Mouse (Mus musculus) right cerebral cortex, postnatal 36 days (tissue): ENCODE measurements around the gene Elovl6.
A peak's percentile ranks its signal among the peaks of the same experiment; 100 is the strongest.

Experiments used
- DNase-seq, 2 experiments: peaks; one replicate each; pipeline ENCODE4 v3.0.0; 2022; ENCODE audit warnings: low spot score in 2 of 2, mixed read lengths in 1 of 2

Gene Elovl6

GRCm38 (mm10) chr3:129611626-129612025, 79.5 kb downstream of the Elovl6 start:
- DNase-seq: no peak

- peak in 1 of 2 experiments; percentile 14 for DNase-seq
These were observed 80.3 kb downstream of the Elovl6 start for GRCm38 (mm10) chr3:129612311-129613097.

- no peak for DNase-seq
These were observed 81.6 kb downstream of the Elovl6 start for GRCm38 (mm10) chr3:129613756-129614155.

DNA sequence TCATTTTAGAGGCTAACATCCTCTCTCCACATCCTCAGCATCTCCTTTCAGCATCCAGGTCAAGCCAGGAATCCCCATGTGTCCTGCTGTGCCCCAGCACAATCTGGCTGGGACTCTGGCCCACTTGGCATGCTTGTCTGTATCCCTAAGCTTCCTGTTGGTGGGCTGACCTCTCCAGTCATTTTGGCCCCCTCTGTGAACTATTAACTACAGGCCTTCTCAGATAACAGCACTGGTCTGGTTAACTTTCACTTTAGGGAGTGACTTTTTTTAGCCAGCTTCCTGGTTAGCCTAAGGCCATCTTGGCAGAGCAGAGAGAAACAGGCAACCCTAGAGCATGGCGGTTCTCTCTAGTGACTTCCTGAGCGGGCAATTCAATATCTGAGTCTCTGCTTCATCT, 82.1 kb downstream of the Elovl6 start:
- DNase-seq: no peak

- no peak for DNase-seq
These were observed 85.3 kb downstream of the Elovl6 start for GRCm38 (mm10) chr3:129617450-129617849.

DNA sequence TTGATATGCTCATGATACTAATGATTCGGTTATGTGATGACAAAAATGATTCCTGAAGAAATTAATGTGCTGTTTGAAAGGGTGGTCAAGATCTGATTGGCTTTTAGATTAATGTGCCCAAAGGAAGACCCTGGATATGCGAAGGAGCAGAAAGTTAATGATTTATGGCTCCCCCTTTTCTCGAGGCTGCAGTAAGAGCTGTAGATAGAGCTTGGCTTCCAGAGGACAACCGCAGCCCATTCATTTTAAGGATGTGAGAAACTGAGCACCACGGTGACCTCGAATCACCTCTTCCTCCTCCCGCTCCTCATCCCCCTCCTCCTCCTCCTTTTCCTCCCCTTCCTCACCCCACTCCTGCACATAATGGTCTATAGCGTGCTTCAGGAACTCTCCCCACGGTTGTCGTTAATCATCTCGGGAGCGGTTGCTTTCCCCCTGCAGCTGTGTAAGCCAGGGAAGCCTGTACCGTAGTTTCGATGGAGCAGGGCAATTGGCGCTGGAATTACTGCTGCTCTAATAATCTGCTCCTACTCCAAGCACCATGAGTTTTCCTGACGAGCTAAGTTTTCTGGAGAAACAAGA, 87.1 kb downstream of the Elovl6 start:
- no peak for DNase-seq

DNA sequence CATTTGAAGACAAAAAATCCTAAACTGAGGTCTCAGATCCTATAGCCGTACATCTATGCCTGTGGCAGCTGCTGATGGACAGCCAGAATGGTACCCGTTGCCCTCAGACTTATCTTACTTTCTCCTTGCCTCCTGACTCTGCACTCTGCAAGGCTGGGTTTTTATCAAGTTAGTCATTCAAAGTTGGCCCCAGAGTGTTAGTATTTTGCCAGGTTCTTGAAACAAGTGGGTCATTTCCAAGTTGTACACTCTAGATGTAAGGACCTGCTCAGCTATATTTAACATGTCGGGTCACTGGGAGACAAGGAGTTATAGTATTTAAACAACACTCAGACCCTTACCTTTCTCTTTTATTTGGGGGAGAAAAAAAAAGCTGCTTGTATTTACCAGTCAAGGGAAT, 88.6 kb downstream of the Elovl6 start:
- DNase-seq: no peak

DNA sequence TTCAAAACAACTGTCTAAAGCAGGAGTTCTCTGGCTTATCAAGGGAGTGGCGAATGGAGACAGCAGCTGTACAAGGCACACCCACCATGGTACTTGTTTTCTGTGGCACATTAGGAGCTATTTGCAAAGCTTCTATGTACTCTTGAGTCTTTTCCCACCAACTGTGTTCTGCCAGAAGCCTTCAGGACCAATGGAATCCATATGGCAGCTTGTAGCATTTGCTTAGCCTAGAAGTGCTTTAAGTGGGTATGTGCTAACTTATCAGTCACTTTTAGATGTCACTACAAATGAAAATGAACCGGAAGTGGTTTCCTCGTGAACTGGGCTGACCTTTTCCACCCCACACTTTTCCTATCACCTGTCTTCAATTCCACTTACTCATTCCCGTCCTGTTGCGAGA, 89.1 kb downstream of the Elovl6 start:
- no peak for DNase-seq

DNA sequence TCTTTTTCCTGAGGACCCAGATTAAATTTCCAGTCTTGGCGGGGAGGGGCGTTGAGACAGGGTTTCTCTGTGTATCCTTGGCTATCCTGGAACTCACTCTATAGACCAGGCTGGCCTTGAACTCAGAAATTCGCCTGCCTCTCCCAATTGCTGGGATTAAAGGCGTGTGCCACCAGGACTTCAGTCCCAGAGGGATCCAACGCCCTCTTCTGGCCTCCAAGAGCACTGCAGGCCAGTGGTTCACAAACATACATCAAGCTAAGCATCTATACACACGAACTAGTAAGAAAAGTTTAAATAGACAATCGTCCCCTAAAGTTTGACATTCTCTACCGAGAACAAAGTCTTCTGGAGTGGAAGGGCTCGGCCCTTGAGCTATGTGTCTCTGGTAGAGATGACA, 90.0 kb downstream of the Elovl6 start:
- DNase-seq: no peak

GRCm38 (mm10) chr3:129622705-129623104, 90.5 kb downstream of the Elovl6 start:
- DNase-seq: no peak

DNA sequence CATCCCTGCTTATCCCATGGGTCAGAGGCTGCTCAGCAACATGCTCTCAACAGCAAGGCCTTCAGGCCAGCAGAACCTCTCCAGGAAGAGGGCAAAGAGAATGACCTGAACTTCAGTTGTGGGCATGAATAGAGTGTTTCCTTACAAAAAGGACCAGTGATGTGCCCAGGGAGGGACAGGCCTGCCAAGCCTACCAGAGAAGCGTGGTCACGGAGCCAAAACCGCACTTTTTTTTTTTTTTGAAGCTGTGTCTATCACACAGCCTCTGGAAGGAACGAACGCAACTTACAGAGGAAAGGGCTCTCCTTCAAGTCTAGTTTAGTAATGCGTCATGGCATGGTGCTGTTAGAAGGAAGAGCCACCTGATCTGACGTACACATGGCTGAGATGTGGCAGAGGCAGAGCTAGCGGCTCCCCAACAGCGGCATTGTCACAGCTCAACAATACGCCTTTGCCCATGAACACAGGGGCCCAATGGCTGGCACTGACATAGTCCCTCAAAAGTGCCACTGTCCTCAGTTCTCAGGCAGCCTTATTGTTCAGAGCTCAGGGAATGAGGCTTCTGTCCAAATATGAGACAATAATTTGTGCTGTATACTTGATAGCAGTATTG, 92.1 kb downstream of the Elovl6 start:
- DNase-seq: no peak

DNA sequence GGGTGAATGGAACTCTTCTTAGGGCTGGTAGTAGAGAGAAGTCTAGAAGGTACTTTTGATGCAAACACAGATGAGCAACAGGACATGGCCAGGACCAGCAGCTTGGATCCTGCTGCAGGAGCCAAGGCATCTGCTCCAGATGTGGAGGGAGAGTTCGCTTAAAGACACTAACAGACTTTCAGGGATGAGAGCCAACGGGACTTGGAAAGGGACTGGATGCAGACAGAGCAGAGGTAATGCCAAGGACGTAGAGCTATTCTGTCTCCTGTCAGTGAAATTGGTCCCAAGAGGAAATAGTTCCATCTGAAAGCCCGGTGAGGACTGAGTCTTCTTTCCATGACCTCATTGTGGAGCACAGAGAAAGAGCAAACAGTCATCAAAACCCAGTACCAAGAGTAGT, 95.1 kb downstream of the Elovl6 start:
- no peak for DNase-seq

DNA sequence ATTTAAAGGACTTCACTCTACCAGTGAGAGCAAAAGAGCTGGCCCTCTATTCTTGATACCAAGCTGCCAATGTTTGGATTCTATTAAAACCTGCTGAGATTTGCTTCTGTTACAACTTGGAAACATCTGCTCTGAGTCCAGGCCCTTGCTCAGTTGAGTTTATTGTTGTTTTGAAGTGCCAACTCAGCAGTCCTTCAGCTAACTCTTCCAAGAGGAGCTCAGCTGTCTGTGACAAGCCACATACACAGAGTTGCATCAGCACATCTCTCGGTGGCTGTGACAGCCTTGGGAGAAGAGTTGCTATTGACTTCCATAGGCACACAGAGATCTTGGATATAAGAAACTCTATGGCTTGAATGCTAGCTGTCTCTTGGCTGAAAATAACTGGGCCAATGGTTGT, 98.9 kb downstream of the Elovl6 start:
- DNase-seq: no peak

DNA sequence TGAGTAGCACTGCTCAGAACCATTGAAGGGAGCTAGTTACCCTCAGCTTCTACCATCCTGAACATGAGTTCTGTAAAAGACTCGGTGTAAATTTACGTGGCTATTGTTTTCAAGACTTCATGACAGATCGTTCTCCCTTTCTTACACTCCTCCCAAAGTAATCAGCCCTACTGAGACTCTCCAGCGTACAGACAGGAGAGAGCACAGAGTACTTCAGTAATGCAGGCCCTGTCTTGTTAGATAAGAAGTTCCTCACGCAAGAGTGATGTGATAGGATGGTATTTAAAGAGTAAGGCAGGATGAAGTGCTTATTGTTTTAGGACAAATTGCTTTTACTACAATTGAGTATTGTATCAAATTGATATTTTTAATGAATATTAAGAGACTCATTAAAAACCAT, 99.7 kb downstream of the Elovl6 start:
- DNase-seq: no peak

DNA sequence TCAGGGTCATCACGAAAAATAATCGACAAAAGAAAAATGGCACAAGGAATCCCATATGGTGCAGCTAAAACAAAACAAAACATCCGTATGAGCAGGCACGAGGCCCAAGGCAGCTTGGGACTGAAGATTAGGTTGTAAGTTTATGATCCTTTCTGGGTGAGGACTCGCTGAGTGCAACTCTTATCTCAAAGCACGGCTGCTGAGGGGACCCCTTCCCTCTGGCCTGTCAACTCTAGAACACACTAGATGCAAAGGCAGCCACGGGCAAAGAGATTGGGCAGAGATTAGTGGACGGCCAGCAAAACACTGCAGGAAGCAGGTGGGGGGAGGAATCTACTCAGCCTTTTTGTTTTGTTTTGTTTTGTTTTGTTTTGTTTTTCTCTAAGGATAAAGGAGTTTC, 101.4 kb downstream of the Elovl6 start:
- DNase-seq: no peak

DNA sequence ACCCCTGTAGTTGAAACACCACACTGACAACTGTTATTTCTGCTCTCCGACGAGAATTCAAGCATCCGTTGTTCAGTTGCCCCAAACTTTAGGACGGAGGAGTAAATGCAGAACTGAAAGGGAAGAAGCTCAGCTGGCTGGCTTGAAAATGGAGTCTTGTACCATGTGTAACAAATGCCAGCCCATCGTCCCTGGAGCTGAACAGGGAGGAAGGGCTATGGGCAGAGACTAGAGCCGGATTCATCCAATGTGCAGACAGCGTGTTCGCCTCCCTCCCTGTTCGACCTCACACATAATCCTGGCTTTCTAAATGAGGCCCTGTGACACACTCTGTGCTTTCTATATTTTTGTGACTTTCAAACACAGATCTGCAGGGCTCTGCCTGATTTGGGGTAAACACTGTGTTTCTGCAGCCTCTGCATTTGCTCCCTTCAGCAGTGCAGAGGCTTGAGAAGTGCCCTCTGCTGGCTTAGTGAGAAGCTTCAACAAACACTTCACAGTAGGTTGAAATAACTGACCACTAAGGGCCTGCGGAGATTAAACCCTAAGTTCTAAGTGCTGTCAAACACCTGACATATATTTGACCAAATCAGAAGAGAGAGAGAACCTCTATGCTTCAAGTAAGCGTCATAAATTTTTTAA, 102.2 kb downstream of the Elovl6 start:
- peak in 1 of 2 experiments; percentile 23 for DNase-seq

DNA sequence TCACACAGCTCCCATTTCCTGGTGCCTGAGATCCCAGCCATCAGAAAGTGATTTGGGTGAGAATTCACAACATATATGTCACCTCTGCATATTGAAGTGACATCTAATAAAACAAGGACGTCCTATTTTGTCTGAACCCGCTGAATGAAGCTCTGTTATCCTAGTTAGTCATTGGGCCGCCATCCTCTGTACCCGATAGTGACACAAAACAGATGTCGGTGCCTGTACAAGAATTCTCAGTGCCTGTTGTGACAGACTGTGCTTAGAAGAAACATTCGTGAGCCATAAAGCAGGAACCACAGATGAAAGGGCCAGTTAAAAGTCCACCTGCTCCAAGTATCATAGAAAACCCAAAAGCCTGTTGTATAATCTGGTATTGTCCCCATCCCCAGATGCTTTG, 105.3 kb downstream of the Elovl6 start:
- no peak for DNase-seq

DNA sequence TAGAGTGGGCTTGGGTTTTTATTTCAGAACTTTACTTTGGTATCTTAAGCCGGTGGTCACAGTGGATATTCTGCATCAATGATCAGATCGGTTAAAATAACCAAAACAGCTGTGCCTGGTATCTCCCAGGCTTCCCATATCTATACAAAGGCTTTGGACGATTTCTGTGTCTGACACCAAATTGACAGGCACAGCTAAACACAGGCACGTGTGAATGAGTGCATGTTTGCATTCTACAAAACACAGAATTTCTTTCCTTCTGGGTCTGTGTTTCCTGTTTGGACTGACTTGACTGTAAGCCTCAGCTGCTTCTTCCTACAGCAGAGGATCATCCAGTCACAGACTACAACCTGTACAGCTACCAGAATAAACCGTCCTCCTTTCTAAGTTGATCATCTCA, 107.5 kb downstream of the Elovl6 start:
- DNase-seq: no peak

DNA sequence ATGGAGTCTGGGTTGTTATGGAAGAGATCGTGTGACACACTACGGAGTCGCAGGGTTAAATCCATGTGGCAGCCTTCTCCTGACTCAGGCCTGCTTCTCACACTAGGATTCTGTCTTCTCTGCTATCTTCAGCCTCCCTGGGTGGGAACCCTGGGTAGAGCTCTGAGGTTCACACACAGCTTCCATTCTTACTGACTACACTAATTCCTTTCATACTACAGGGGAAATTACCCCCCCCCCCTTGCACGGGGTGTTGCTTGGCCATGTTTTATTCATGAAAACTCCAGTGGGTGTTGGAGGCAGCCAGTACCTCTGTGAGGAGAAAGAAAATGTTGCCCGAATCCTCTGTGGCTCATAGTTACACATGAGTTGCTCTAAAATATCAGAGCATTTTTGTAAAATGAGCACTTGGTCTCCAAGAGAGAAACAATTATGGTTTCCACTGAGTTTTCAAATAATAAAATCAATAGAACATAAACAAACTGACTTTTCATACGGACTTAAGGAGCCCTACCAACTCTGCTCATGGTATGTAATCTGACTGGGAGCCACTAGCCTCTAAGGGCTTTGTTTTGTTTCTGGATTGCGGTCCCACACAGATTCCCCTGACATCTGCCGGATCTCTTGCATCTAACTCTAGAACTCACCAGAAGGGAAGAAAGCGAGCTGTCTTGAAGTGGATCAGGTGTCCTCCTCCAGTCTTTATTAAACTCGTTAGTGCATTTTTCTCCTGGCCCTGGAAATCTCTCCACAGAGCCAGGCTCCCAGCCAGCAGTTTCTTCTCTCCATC, 108.3 kb downstream of the Elovl6 start:
- peak in 1 of 2 experiments; percentile 43 for DNase-seq

DNA sequence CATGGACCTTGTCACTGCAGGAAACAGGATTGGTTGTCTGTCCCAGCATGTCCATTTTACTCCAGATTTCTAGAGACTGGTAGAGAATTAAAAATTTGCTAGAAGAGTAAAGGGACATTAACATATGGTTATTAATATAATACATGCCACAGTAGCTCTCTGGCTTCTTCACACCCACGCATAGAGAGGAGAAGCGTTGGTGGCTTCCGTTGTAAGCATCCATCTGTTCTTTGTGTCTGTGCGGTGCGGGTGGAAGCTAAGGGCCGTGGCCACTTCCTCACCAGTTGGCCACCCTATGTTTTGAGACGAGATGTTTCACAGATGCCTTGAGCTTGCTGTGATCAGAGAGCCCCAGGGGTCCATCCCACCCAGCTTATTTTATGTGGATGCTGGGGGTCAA, 109.5 kb downstream of the Elovl6 start:
- peak in 1 of 2 experiments; percentile 45 for DNase-seq

GRCm38 (mm10) chr3:129645409-129645808, 113.3 kb downstream of the Elovl6 start:
- no peak for DNase-seq

DNA sequence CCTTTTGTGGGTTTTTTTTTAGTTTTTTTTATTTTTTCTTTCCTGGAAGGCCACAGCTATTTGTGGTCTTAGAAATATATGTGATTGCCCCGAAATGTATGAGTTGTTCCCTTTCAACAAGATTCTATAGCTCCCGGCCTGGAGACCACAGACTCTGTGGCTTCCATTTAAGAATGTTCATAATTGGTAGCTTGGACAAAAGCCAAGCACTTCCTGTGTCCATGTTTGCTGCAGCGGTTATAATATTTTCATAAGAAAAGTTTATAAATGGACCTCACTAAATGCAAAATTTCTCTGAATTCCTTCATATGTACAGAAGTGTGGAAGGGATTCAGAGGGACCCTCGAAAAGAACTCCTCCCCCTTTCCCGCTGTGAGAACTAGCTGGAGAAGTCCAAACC, 114.6 kb downstream of the Elovl6 start:
- DNase-seq: no peak
